Mouse (Mus musculus): ENCODE measurements around the gene Pkn3.
"Not testable (repeated sequence)": the region's sequence is repeated elsewhere in the genome, so short reads cannot be mapped to it uniquely, and the experiment has no call there.

Pkn3 gene

GRCm38 (mm10) chr2:30077502-30078348 lies at the start of gene Pkn3:
Pkn3 (plus strand) TSS chr2:30077684.
- DNase-seq (ENCODE audit: inconsistent ontology term) = peak; percentile 87

GRCm38 (mm10) chr2:30032244-30032846 lies 45.1 kb upstream of the Pkn3 start:
- no peak for DNase-seq (ENCODE audit: inconsistent ontology term)

- DNase-seq (ENCODE audit: inconsistent ontology term) = no peak
These were observed 44.5 kb upstream of the Pkn3 start for GRCm38 (mm10) chr2:30032957-30033356.

- no peak for DNase-seq (ENCODE audit: inconsistent ontology term)
These were observed 39.7 kb upstream of the Pkn3 start for GRCm38 (mm10) chr2:30037762-30038161.

- no peak for DNase-seq (ENCODE audit: inconsistent ontology term)
These were observed 39.1 kb upstream of the Pkn3 start for GRCm38 (mm10) chr2:30038370-30038769.

GRCm38 (mm10) chr2:30039687-30040086 lies 37.8 kb upstream of the Pkn3 start:
- no peak for DNase-seq (ENCODE audit: inconsistent ontology term)

- DNase-seq (ENCODE audit: inconsistent ontology term) = peak; percentile 40
These were observed 35.0 kb upstream of the Pkn3 start for GRCm38 (mm10) chr2:30042445-30042844.

- no peak for DNase-seq (ENCODE audit: inconsistent ontology term)
These were observed 32.9 kb upstream of the Pkn3 start for GRCm38 (mm10) chr2:30044550-30044949.

- no peak for DNase-seq (ENCODE audit: inconsistent ontology term)
These were observed 30.4 kb upstream of the Pkn3 start for GRCm38 (mm10) chr2:30047127-30047526.

GRCm38 (mm10) chr2:30048101-30048501 lies 29.4 kb upstream of the Pkn3 start:
- DNase-seq (ENCODE audit: inconsistent ontology term) = no peak

- DNase-seq (ENCODE audit: inconsistent ontology term) = peak; percentile 99
These were observed 28.6 kb upstream of the Pkn3 start, which contains the start of gene Wdr34 for GRCm38 (mm10) chr2:30048699-30049388. Wdr34 (minus strand) TSS chr2:30048881.

GRCm38 (mm10) chr2:30049831-30050230 lies 27.7 kb upstream of the Pkn3 start:
- no peak for DNase-seq (ENCODE audit: inconsistent ontology term)

- DNase-seq (ENCODE audit: inconsistent ontology term) = no peak
These were observed 25.3 kb upstream of the Pkn3 start for GRCm38 (mm10) chr2:30051992-30052761.

- not testable (repeated sequence) for DNase-seq (ENCODE audit: inconsistent ontology term)
These were observed 22.2 kb upstream of the Pkn3 start for GRCm38 (mm10) chr2:30055310-30055709.

- DNase-seq (ENCODE audit: inconsistent ontology term) = no peak
These were observed 20.7 kb upstream of the Pkn3 start for GRCm38 (mm10) chr2:30056736-30057135.

- no peak for DNase-seq (ENCODE audit: inconsistent ontology term)
These were observed 20.1 kb upstream of the Pkn3 start, which contains the start of gene Set for GRCm38 (mm10) chr2:30057223-30057904. Set (plus strand) TSS chr2:30057378.

- DNase-seq (ENCODE audit: inconsistent ontology term) = no peak
These were observed 19.1 kb upstream of the Pkn3 start for GRCm38 (mm10) chr2:30058418-30058817.

GRCm38 (mm10) chr2:30061215-30062166 lies 16.0 kb upstream of the Pkn3 start:
- DNase-seq (ENCODE audit: inconsistent ontology term) = peak; percentile 71

- DNase-seq (ENCODE audit: inconsistent ontology term) = peak; percentile 78
These were observed 15.0 kb upstream of the Pkn3 start for GRCm38 (mm10) chr2:30062249-30063093.

Data from Muller cell, postnatal 12 days (primary cell).